Mouse (Mus musculus) midbrain, embryonic 11.5 days (tissue): ENCODE results near the gene Haus4. TPM values are rescaled to one million over a fixed set of nuclear protein-coding genes. Genes with fewer than 3 reads are reported as not detected.

ENCODE experiments used
- ATAC-seq: fragments of 200-750 bp; cut with Nextera tagmentation; 2 replicates; pipeline ENCODE4 v1.8.0; 2017; ENCODE audit warnings: moderate TSS enrichment, moderate library complexity; ENCODE audit not compliant: low FRiP score
- DNase-seq: peaks from one replicate; pipeline ENCODE4 v3.0.0; 2015; ENCODE audit warnings: low spot score; ENCODE audit errors: missing footprints
- H3K27ac ChIP-seq: fragments of 300-500 bp; sonication (generic); 2 replicates; pipeline ENCODE4 v1.5.1; 2014; ENCODE audit warnings: low read depth, low read length
- H3K27me3 ChIP-seq: fragments of 300-500 bp; sonication (generic); 2 replicates; pipeline ENCODE4 v1.6.1; 2014; ENCODE audit warnings: mild to moderate bottlenecking, low read length, moderate library complexity, mixed read lengths; ENCODE audit not compliant: control insufficient read depth, insufficient read depth
- H3K36me3 ChIP-seq: fragments of 300-500 bp; sonication (generic); 2 replicates; pipeline ENCODE4 v1.6.1; 2014; ENCODE audit warnings: mild to moderate bottlenecking, low read length, moderate library complexity, mixed read lengths; ENCODE audit not compliant: control insufficient read depth, insufficient read depth
- H3K4me1 ChIP-seq: fragments of 300-500 bp; sonication (generic); 2 replicates; pipeline ENCODE4 v1.6.1; 2014; ENCODE audit warnings: low read length; ENCODE audit not compliant: control insufficient read depth, insufficient read depth
- H3K4me2 ChIP-seq: fragments of 300-500 bp; sonication (generic); 2 replicates; pipeline ENCODE4 v1.6.1; 2014; ENCODE audit warnings: mild to moderate bottlenecking, moderate library complexity
- H3K4me3 ChIP-seq: fragments of 300-500 bp; sonication (generic); 2 replicates; pipeline ENCODE4 v1.5.1; 2014; ENCODE audit warnings: low read depth, low read length
- H3K9ac ChIP-seq: fragments of 300-500 bp; sonication (generic); 2 replicates; pipeline ENCODE4 v1.6.1; 2014; ENCODE audit warnings: low read length
- H3K9me3 ChIP-seq: fragments of 300-500 bp; sonication (generic); 2 replicates; pipeline ENCODE4 v1.6.1; 2016; ENCODE audit warnings: low read length; ENCODE audit not compliant: control insufficient read depth
- WGBS: fragments of 180-500 bp; shearing (Covaris S2); extraction: QIAGEN DNeasy Blood & Tissue Kit; methylation state at CpG from one replicate; pipeline ENCODE4 v1.1.7; 2014; 5-methylcytosine and 5-hydroxymethylcytosine counted together
- polyA plus RNA-seq: library from polyadenylated mRNA; unstranded; fragments of >200 nt; fragmentation: Nextera tagmentation; extraction: Ambion mirVana; gene quantifications from 2 replicates; pipeline ENCODE4 v1.2.1, GENCODE M21; 2014

Gene Haus4
- polyA plus RNA-seq, 1 experiment from 2014 or later = 41.9 TPM

DNA sequence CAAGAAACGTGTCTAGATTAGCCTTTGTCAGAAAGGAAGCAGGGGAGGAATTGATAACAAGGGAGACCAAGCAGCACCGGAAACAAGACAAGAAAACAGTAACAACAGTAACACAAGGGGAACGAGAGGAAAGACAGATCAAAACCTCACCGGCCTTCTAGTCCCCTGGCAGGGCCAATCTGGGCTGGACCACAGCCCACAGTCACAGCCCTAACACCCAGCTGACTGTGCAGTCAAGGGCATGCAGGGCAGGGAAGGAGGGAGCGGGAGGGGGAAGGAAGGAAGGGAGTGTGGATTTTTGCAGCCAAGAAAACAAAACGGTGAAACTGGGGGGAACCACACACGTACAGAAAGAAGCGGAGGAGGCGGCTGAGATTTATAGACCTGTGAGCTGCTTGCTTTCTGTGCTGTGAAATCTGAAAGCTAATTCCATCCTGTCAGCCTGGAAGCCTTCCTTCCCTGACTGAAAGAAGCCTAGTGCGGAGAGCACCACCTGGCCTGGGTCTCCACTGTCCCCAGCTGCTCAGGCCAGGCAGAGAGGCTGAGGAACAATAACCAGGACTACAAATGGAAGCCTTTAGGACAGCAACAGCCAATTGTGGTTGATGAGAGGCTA, 38.0 kb upstream of the Haus4 start:
- ATAC-seq (no peak), DNase-seq (no peak)
- 80% methylated on average over 10 of the region's 10 CpGs for WGBS
- no peaks in the 10 kb centered on the region for H3K4me1 ChIP-seq
- H3K9ac ChIP-seq = no peak overlapping the region
- H3K4me3 ChIP-seq = no peak overlapping the region
- peak overlapping the region; percentile 16; the same call in 1 of the 2 replicates for H3K27ac ChIP-seq
- peaks cover 3% of the 10 kb centered on the region for H3K36me3 ChIP-seq
- H3K9me3 ChIP-seq = no peaks in the 10 kb centered on the region
- no peak overlapping the region for H3K4me2 ChIP-seq
- H3K27me3 ChIP-seq = no peaks in the 10 kb centered on the region

- peaks cover 3% of the 10 kb centered on the region for H3K36me3 ChIP-seq
Observed at GRCm38 (mm10) chr14:54591056-54591455, 36.6 kb upstream of the Haus4 start.

GRCm38 (mm10) chr14:54583681-54584338, 29.4 kb upstream of the Haus4 start:
- Histone ChIP-seq H3K36me3 (no peaks in the 10 kb centered on the region), H3K9me3 (no peaks in the 10 kb centered on the region), H3K27ac (no peak overlapping the region), H3K27me3 (no peaks in the 10 kb centered on the region), H3K4me3 (no peak overlapping the region), H3K9ac (no peak overlapping the region), H3K4me1 (no peaks in the 10 kb centered on the region), H3K4me2 (no peak overlapping the region)
- ATAC-seq (peak; percentile 65; the same call in 1 of the 2 replicates), DNase-seq (peak; percentile 91)
- WGBS = 40% methylated on average over 7 of the region's 7 CpGs

More at GRCm38 (mm10) chr14:54591056-54591455, 36.6 kb upstream of the Haus4 start:
- no peak overlapping the region for H3K27ac ChIP-seq
- ATAC-seq (no peak), DNase-seq (no peak)
- H3K27me3 ChIP-seq = no peaks in the 10 kb centered on the region
- WGBS = 90% methylated on average over 16 of the region's 16 CpGs
- H3K4me2 ChIP-seq = no peak overlapping the region
- no peak overlapping the region for H3K4me3 ChIP-seq
- no peaks in the 10 kb centered on the region for H3K4me1 ChIP-seq
- H3K9ac ChIP-seq = no peak overlapping the region
- no peaks in the 10 kb centered on the region for H3K9me3 ChIP-seq

GRCm38 (mm10) chr14:54582536-54582935, 28.1 kb upstream of the Haus4 start:
- 91% methylated on average over 9 of the region's 9 CpGs for WGBS
- Histone ChIP-seq H3K27ac (no peak overlapping the region), H3K4me1 (0 out of 2 replicates have a peak, but pooled peaks cover 3% of the 10 kb centered on the region), H3K9ac (no peak overlapping the region), H3K27me3 (no peaks in the 10 kb centered on the region), H3K9me3 (no peaks in the 10 kb centered on the region), H3K4me3 (no peak overlapping the region), H3K4me2 (no peak overlapping the region), H3K36me3 (no peaks in the 10 kb centered on the region)
- ATAC-seq = no peak
- DNase-seq = no peak

DNA sequence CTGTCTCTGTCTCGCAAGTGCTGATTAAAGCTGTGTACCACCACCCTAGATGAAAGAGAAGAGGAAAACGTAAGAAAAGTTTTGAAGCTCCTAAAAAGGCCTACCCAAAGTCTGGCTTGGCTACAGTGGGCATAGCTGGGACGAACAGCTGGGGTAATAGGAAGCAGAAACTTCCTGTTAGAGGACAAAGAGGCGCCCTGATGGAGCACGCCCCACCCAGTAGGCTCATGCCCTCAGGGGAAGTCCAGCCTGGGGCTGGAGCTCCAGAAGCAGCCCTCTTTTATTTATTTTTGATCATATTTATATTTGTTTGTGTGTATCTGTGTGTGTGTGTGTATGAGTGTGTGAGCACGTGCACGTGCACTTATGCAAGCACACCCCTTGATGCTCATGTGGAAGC, 25.2 kb upstream of the Haus4 start:
- DNase-seq = no peak
- Histone ChIP-seq H3K27ac (no peak overlapping the region), H3K36me3 (no peaks in the 10 kb centered on the region), H3K4me1 (peaks cover 13% of the 10 kb centered on the region), H3K4me3 (no peak overlapping the region), H3K9ac (no peak overlapping the region), H3K4me2 (no peak overlapping the region), H3K27me3 (no peaks in the 10 kb centered on the region), H3K9me3 (no peaks in the 10 kb centered on the region)
- ATAC-seq = no peak
- 88% methylated on average over 7 of the region's 7 CpGs for WGBS

DNA sequence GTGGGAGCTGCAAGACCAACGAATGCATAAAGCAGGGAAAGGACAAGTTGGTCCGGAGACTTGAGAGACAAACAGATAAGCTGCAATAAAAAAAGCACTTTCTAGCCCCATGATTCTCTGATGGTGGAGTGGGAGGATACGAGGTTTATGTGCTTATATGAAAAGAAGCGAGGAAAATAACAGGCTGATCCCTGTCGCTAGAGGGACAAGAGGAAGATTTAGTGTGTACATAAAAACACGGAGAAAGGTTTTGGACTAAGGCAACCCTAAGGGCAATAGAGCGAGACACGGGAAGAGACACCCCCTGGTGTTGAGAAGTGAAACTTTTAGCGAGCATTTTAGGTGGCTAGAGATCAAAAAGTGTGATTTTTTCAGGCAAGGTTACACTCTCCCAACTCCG, 23.6 kb upstream of the Haus4 start:
- H3K9me3 ChIP-seq = no peaks in the 10 kb centered on the region
- ATAC-seq (no peak), DNase-seq (no peak)
- H3K4me3 ChIP-seq = peak overlapping the region; percentile 91
- H3K27ac ChIP-seq = peak overlapping the region; percentile 78
- H3K4me2 ChIP-seq = peak overlapping the region; percentile 81
- H3K4me1 ChIP-seq = peaks cover 29% of the 10 kb centered on the region
- no peaks in the 10 kb centered on the region for H3K27me3 ChIP-seq
- H3K36me3 ChIP-seq = no peaks in the 10 kb centered on the region
- H3K9ac ChIP-seq = peak overlapping the region; percentile 94
- WGBS = 2% methylated on average over 10 of the region's 10 CpGs

DNA sequence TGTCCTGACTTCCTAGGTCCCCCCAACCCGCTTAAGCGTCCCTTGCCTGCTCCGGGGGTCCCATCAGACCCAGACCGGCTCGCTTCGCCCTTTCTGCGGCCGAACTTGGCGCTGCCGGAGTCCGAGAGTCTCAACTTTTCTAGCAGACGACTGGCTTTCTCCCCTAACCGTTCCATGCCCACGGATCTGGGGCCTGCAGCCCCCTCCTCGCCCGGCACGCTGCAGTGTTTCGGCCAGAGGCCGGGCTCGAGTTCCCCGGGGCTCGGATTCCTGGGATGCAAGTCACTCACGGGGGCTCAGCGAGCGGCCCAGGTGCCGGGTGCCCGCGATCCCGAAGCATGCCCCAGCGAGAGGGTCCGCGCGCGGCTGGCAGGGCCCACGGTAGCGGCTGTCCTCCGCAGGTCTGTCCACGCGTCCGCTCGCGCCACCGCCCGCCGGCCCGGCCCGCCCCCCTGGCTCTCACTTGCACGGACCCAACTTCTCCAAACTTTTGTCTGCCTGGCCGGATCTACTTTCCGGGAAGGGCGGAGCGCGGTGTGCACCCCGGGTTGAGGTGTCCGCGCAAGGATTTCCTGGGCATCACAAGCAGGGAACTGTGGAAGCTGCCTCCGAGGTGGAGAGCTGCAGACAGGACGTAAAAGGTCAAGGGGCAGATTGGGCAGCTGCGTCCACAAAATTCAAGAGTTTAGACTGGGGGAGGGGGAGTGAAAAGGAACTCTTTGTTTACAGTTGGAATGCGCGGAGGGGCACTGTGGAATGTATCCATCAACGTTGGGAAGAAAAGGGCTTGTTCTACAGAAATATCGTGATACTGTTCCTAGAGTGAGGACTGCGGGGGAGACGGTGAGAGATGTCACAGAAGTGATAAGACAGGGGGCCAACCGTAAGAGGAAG, 22.9 kb upstream of the Haus4 start, which contains the start of gene Ajuba:
TSS of gene Ajuba (minus strand) at position 470 of the 894 bp plus-strand sequence.
- DNase-seq (peak; percentile 99), ATAC-seq (peak; percentile 60)
- H3K27me3 ChIP-seq = no peaks in the 10 kb centered on the region
- H3K4me3 ChIP-seq = peak within 1 kb of the TSS; percentile 91
- H3K9ac ChIP-seq = peak within 1 kb of the TSS; percentile 94
- under 1% methylated on average over 66 of the region's 66 CpGs for WGBS
- peak within 1 kb of the TSS; percentile 81 for H3K4me2 ChIP-seq
- no peaks in the 10 kb centered on the region for H3K36me3 ChIP-seq
- H3K4me1 ChIP-seq = peaks cover 35% of the 10 kb centered on the region
- peak within 1 kb of the TSS; percentile 78 for H3K27ac ChIP-seq
- no peaks in the 10 kb centered on the region for H3K9me3 ChIP-seq

DNA sequence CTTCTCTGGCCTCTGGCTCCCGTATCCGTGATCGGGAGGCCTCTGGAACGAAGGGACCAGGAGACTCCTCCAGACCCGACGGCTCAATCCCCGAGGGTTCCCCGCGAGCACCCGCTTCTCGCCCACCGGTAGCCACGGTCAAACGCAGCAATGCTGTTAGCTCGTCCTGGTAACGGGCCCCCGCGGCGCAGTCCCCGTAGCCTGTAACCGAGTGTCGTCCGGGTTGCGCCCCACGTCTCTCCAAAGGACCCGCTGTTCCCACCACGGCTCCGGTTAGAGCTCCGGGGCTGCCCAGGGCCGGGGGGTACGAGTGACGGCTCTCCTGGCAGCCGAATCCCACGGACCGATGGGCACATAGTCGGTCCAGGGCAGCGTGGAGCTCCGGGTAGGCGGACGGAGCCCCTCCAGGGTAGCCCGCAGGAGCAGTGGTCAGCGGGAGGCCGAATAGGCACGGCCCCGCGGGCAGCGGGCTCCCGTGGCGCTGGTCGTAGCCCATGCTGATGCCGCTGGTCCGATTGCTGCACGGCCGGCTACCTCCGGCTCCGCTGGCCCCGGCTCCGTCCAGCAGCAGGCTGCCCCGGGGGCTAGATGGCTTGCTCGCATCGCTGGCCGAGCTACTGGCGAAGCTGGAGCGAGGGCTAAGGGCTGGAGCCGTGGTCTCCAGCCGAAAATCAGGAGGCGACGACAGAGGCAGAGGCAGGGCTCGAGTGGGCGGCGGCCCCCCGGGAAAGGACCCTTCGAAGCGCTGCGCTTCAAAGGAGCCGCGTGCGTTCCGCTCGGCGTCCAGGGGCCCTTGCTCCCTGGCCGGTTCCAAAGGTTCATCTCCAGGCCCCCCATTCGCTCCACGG, 22.0 kb upstream of the Haus4 start:
- DNase-seq (peak; percentile 96), ATAC-seq (0 out of 2 replicates have a peak, but pooled peaks have one; percentile 8)
- Histone ChIP-seq H3K36me3 (peaks cover under 1% of the 10 kb centered on the region; the same call in 1 of the 2 replicates), H3K4me1 (peaks cover 42% of the 10 kb centered on the region), H3K4me2 (peak overlapping the region; percentile 81), H3K27me3 (no peaks in the 10 kb centered on the region), H3K4me3 (peak overlapping the region; percentile 91), H3K27ac (peak overlapping the region; percentile 78), H3K9ac (peak overlapping the region; percentile 94), H3K9me3 (no peaks in the 10 kb centered on the region)
- under 1% methylated on average over 73 of the region's 84 CpGs for WGBS
